Mouse (Mus musculus): ENCODE results near the gene Treml1. TPM values are rescaled to one million over a fixed set of nuclear protein-coding genes. Genes with fewer than 3 reads are reported as not detected.

Gene Treml1
- total and polyA plus RNA-seq, 3 experiments: 0.96 to 1.7 TPM; not detected in 1

GRCm38 (mm10) chr17:48341947-48342346 is 17.8 kb upstream of the Treml1 start (continued):
- TF ChIP-seq ETS1 (IDR thresholded peaks at IDR 0.05; ENCODE audit: low read depth, low read length) (peak; percentile 90), POLR2A (IDR thresholded peaks at IDR 0.05; ENCODE audit: control insufficient read depth in 1 of 2, insufficient read depth in 1 of 2, low read depth in 1 of 2, low read length in 2 of 2, poor library complexity in 1 of 2) (no peak)

GRCm38 (mm10) chr17:48343065-48343464 is 16.7 kb upstream of the Treml1 start:
- H3K9me3 ChIP-seq (replicated peaks; ENCODE audit: insufficient read depth, low read length): no peaks in the 10 kb centered on the region
- no peak overlapping the region for H3K27ac ChIP-seq (ENCODE audit: control insufficient read depth, low read depth, low read length)
- peaks cover 0 to 10% of the 10 kb centered on the region in 2 experiments; a peak in 2 of 4 replicates for H3K36me3 ChIP-seq (ENCODE audit: control insufficient read depth in 1 of 2, insufficient read depth in 2 of 2, low read length in 2 of 2)
- no peak for DNase-seq (ENCODE audit: low read depth, low spot score)
- no peak overlapping the region for H3K9ac ChIP-seq (ENCODE audit: control insufficient read depth, low read depth, low read length, poor library complexity, severe bottlenecking)
- H3K79me2 ChIP-seq (ENCODE audit: control insufficient read depth, insufficient read depth, low read length, poor library complexity): no peaks in the 10 kb centered on the region
- no peaks in the 10 kb centered on the region for H3K27me3 ChIP-seq (ENCODE audit: control insufficient read depth in 1 of 2, insufficient read depth in 2 of 2, low read length in 2 of 2)
- H3K4me3 ChIP-seq (ENCODE audit: control insufficient read depth in 1 of 2, insufficient read depth in 1 of 2, low read depth in 2 of 2, low read length in 2 of 2): no peak overlapping the region
- TF ChIP-seq BHLHE40 (IDR thresholded peaks at IDR 0.05; ENCODE audit: borderline replicate concordance, low read depth, low read length) (no peak), HCFC1 (IDR thresholded peaks at IDR 0.05; ENCODE audit: low read depth, low read length) (peak; percentile 55; the same call in 1 of the 2 replicates)
- H3K4me1 ChIP-seq (ENCODE audit: control insufficient read depth in 1 of 2, insufficient read depth in 2 of 2, low read length in 2 of 2): peaks cover 5 to 16% of the 10 kb centered on the region in 2 experiments

GRCm38 (mm10) chr17:48345824-48346223 is 13.9 kb upstream of the Treml1 start:
- Histone ChIP-seq H3K79me2 (ENCODE audit: control insufficient read depth, insufficient read depth, low read length, poor library complexity) (no peaks in the 10 kb centered on the region), H3K27me3 (ENCODE audit: control insufficient read depth in 1 of 2, insufficient read depth in 2 of 2, low read length in 2 of 2) (no peaks in the 10 kb centered on the region), H3K36me3 (ENCODE audit: control insufficient read depth in 1 of 2, insufficient read depth in 2 of 2, low read length in 2 of 2) (peaks cover 0 to 10% of the 10 kb centered on the region in 2 experiments; a peak in 2 of 4 replicates)

GRCm38 (mm10) chr17:48346231-48346630 is 13.5 kb upstream of the Treml1 start, which contains the start of gene Trem2:
Gene Trem2, plus strand, starts transcription at chr17:48346401.
- H3K27ac ChIP-seq (ENCODE audit: control insufficient read depth, low read depth, low read length): no peak within 1 kb of the TSS
- H3K9ac ChIP-seq (ENCODE audit: control insufficient read depth, low read depth, low read length, poor library complexity, severe bottlenecking): no peak within 1 kb of the TSS
- TF ChIP-seq ZMIZ1 (IDR thresholded peaks at IDR 0.05; ENCODE audit: low read depth, low read length) (no peak), RCOR1 (IDR thresholded peaks at IDR 0.05; ENCODE audit: low read depth, low read length) (no peak), NELFE (IDR thresholded peaks at IDR 0.05; ENCODE audit: low read depth, low read length) (no peak), TCF12 (IDR thresholded peaks at IDR 0.05; ENCODE audit: low read depth, low read length) (no peak), MXI1 (IDR thresholded peaks at IDR 0.05; ENCODE audit: low read depth, low read length) (no peak), MYB (IDR thresholded peaks at IDR 0.05; ENCODE audit: low read depth, low read length) (no peak), ELF1 (IDR thresholded peaks at IDR 0.05; ENCODE audit: low read depth, low read length) (no peak), TBP (IDR thresholded peaks at IDR 0.05; ENCODE audit: low read depth, low read length) (no peak), GATA1 (IDR thresholded peaks at IDR 0.05; ENCODE audit: low read depth, low read length) (no peak)
- no peaks in the 10 kb centered on the region for H3K79me2 ChIP-seq (ENCODE audit: control insufficient read depth, insufficient read depth, low read length, poor library complexity)
- peaks cover 0 to 5% of the 10 kb centered on the region in 2 experiments; a peak in 2 of 4 replicates for H3K36me3 ChIP-seq (ENCODE audit: control insufficient read depth in 1 of 2, insufficient read depth in 2 of 2, low read length in 2 of 2)
- no peaks in the 10 kb centered on the region for H3K9me3 ChIP-seq (replicated peaks; ENCODE audit: insufficient read depth, low read length)
- peaks cover 3 to 12% of the 10 kb centered on the region in 2 experiments for H3K4me1 ChIP-seq (ENCODE audit: control insufficient read depth in 1 of 2, insufficient read depth in 2 of 2, low read length in 2 of 2)
- DNase-seq (ENCODE audit: low read depth, low spot score): no peak
- no peaks in the 10 kb centered on the region for H3K27me3 ChIP-seq (ENCODE audit: control insufficient read depth in 1 of 2, insufficient read depth in 2 of 2, low read length in 2 of 2)
- no peak within 1 kb of the TSS for H3K4me3 ChIP-seq (ENCODE audit: control insufficient read depth in 1 of 2, insufficient read depth in 1 of 2, low read depth in 2 of 2, low read length in 2 of 2)

More at GRCm38 (mm10) chr17:48345824-48346223, 13.9 kb upstream of the Treml1 start:
- Histone ChIP-seq H3K9me3 (replicated peaks; ENCODE audit: insufficient read depth, low read length) (no peaks in the 10 kb centered on the region), H3K27ac (ENCODE audit: control insufficient read depth, low read depth, low read length) (no peak overlapping the region), H3K4me3 (ENCODE audit: control insufficient read depth in 1 of 2, insufficient read depth in 1 of 2, low read depth in 2 of 2, low read length in 2 of 2) (no peak overlapping the region), H3K4me1 (ENCODE audit: control insufficient read depth in 1 of 2, insufficient read depth in 2 of 2, low read length in 2 of 2) (peaks cover 5 to 16% of the 10 kb centered on the region in 2 experiments), H3K9ac (ENCODE audit: control insufficient read depth, low read depth, low read length, poor library complexity, severe bottlenecking) (no peak overlapping the region)
- TF ChIP-seq RAD21 (IDR thresholded peaks at IDR 0.05; ENCODE audit: low read depth, low read length) (no peak), ZMIZ1 (IDR thresholded peaks at IDR 0.05; ENCODE audit: low read depth, low read length) (no peak), MYC (IDR thresholded peaks at IDR 0.05; ENCODE audit: low read depth, low read length) (no peak), BHLHE40 (IDR thresholded peaks at IDR 0.05; ENCODE audit: borderline replicate concordance, low read depth, low read length) (no peak), CTCF (IDR thresholded peaks at IDR 0.05 in 2 of 3, conservative IDR thresholded peaks at IDR 0.05 in 1 of 3; ENCODE audit: control insufficient read depth in 1 of 3, insufficient read depth in 1 of 3, low read depth in 2 of 3, low read length in 3 of 3, poor library complexity in 1 of 3, severe bottlenecking in 1 of 3) (no peak), HCFC1 (IDR thresholded peaks at IDR 0.05; ENCODE audit: low read depth, low read length) (no peak)
- DNase-seq (ENCODE audit: low read depth, low spot score): no peak

Measured in MEL (cell line).